Mouse (Mus musculus) CH12.LX (cell line): ENCODE data around the gene Foxo4. TPM values are rescaled to one million over a fixed set of nuclear protein-coding genes. Genes with fewer than 3 reads are reported as not detected.

ENCODE experiments used
- DNase-seq: peaks from one replicate; pipeline ENCODE4 v3.0.0-alpha.2; 2013; ENCODE audit errors: extremely low read depth
- H3K27ac ChIP-seq: 2 replicates; pipeline ENCODE4 v1.5.1; 2012; ENCODE audit warnings: low read depth, mild to moderate bottlenecking, control low read depth, moderate library complexity; ENCODE audit not compliant: insufficient read depth
- H3K27me3 ChIP-seq: replicated peaks from 2 replicates; pipeline ENCODE3; 2012; ENCODE audit warnings: inconsistent platforms
- H3K36me3 ChIP-seq, 2 experiments: replicated peaks in 1 of 2; 2 replicates each; pipeline versions ENCODE3 to v1.6.1; 2012; ENCODE audit warnings: inconsistent platforms in 1 of 2, low read length in 1 of 2, mild to moderate bottlenecking in 1 of 2, mixed read lengths in 1 of 2, moderate library complexity in 1 of 2; ENCODE audit not compliant: control insufficient read depth in 1 of 2, insufficient read depth in 1 of 2
- H3K4me1 ChIP-seq, 2 experiments: 2 replicates each; pipeline ENCODE4 v1.6.1; 2012; ENCODE audit warnings: inconsistent platforms in 1 of 2, moderate library complexity in 1 of 2; ENCODE audit not compliant: insufficient read depth in 2 of 2, control insufficient read depth in 1 of 2
- H3K4me2 ChIP-seq: 2 replicates; pipeline ENCODE4 v1.6.1; 2012; ENCODE audit warnings: low read depth, mild to moderate bottlenecking, control low read depth; ENCODE audit not compliant: poor library complexity, insufficient read depth, severe bottlenecking
- H3K4me3 ChIP-seq, 3 experiments: fragments of 150-350 bp in 1 of 3; sonication (generic) in 1 of 3; replicated peaks in 1 of 3; 2 replicates each; pipeline versions ENCODE3 to v1.5.1; 2011 to 2012; ENCODE audit warnings: low read depth in 2 of 3, low read length in 2 of 3, mild to moderate bottlenecking in 2 of 3, moderate library complexity in 2 of 3, control low read depth in 1 of 3, improper control_type of control experiment in 1 of 3, inconsistent platforms in 1 of 3, mixed read lengths in 1 of 3; ENCODE audit not compliant: poor library complexity in 1 of 3
- H3K79me2 ChIP-seq: replicated peaks from 2 replicates; pipeline ENCODE4 v1.6.1; 2012; ENCODE audit warnings: mild to moderate bottlenecking, moderate library complexity; ENCODE audit not compliant: control insufficient read depth, poor library complexity, insufficient read depth, severe bottlenecking; ENCODE audit errors: extremely low read depth
- H3K9ac ChIP-seq: 2 replicates; pipeline ENCODE4 v1.6.1; 2012; ENCODE audit warnings: low read depth, mild to moderate bottlenecking, control low read depth, moderate library complexity; ENCODE audit not compliant: insufficient read depth
- H3K9me3 ChIP-seq: replicated peaks from 2 replicates; pipeline ENCODE3; 2012; ENCODE audit warnings: low read length, inconsistent platforms, mixed read lengths
- BHLHE40 ChIP-seq: IDR thresholded peaks from 2 replicates; pipeline ENCODE4 v1.6.1; 2011; ENCODE audit warnings: mild to moderate bottlenecking, low read depth, low read length, improper control_type of control experiment
- CHD1 ChIP-seq: IDR thresholded peaks from 2 replicates; pipeline ENCODE4 v1.6.1; 2012; ENCODE audit warnings: low read depth, low read length, improper control_type of control experiment, inconsistent platforms
- CHD2 ChIP-seq: IDR thresholded peaks from 2 replicates; pipeline ENCODE4 v1.6.1; 2011; ENCODE audit warnings: low read length, improper control_type of control experiment
- CTCF ChIP-seq, 2 experiments: IDR thresholded peaks in 1 of 2; conservative IDR thresholded peaks in 1 of 2; 2 replicates each; pipeline ENCODE4 v1.5.1; 2011 to 2012; ENCODE audit warnings: low read depth in 2 of 2, low read length in 2 of 2, improper control_type of control experiment in 1 of 2, inconsistent platforms in 1 of 2, mild to moderate bottlenecking in 1 of 2, moderate library complexity in 1 of 2
- E2F4 ChIP-seq: IDR thresholded peaks from 2 replicates; pipeline ENCODE4 v1.6.1; 2011; ENCODE audit warnings: low read depth, low read length, improper control_type of control experiment; ENCODE audit not compliant: insufficient replicate concordance
- ELF1 ChIP-seq: IDR thresholded peaks from 2 replicates; pipeline ENCODE4 v1.6.1; 2014; ENCODE audit warnings: low read depth, mild to moderate bottlenecking, inconsistent platforms, low read length, improper control_type of control experiment
- HCFC1 ChIP-seq: IDR thresholded peaks from 2 replicates; pipeline ENCODE4 v1.6.1; 2012; ENCODE audit warnings: low read depth, mild to moderate bottlenecking, inconsistent platforms, low read length, improper control_type of control experiment
- JUN ChIP-seq: IDR thresholded peaks from 2 replicates; pipeline ENCODE4 v1.6.1; 2011; ENCODE audit warnings: low read depth, mild to moderate bottlenecking, low read length, improper control_type of control experiment, moderate library complexity; ENCODE audit not compliant: insufficient read depth
- JUND ChIP-seq: conservative IDR thresholded peaks from 2 replicates; pipeline ENCODE4 v1.6.1; 2011; ENCODE audit warnings: low read depth, low read length, improper control_type of control experiment
- KAT2A ChIP-seq: IDR thresholded peaks from 2 replicates; pipeline ENCODE4 v1.6.1; 2012; ENCODE audit warnings: low read length, improper control_type of control experiment, inconsistent platforms; ENCODE audit not compliant: insufficient replicate concordance
- MAFK ChIP-seq: IDR thresholded peaks from 2 replicates; pipeline ENCODE4 v1.6.1; 2011; ENCODE audit warnings: low read length, improper control_type of control experiment; ENCODE audit not compliant: insufficient replicate concordance
- MAX ChIP-seq: IDR thresholded peaks from 2 replicates; pipeline ENCODE4 v1.6.1; 2011; ENCODE audit warnings: low read length, improper control_type of control experiment
- MAZ ChIP-seq: IDR thresholded peaks from 2 replicates; pipeline ENCODE4 v1.6.1; 2012; ENCODE audit warnings: low read depth, mild to moderate bottlenecking, inconsistent platforms, low read length, improper control_type of control experiment, moderate library complexity
- MEF2A ChIP-seq: IDR thresholded peaks from 2 replicates; pipeline ENCODE4 v1.6.1; 2014; ENCODE audit warnings: low read depth, mild to moderate bottlenecking, inconsistent platforms, low read length, improper control_type of control experiment, borderline replicate concordance
- NELFE ChIP-seq: IDR thresholded peaks from 2 replicates; pipeline ENCODE4 v1.6.1; 2011; ENCODE audit warnings: low read depth, low read length, improper control_type of control experiment
- PAX5 ChIP-seq: IDR thresholded peaks from 2 replicates; pipeline ENCODE4 v1.6.1; 2012; ENCODE audit warnings: low read length, inconsistent platforms, mixed read lengths
- POLR2A ChIP-seq: IDR thresholded peaks from 2 replicates; pipeline ENCODE4 v1.6.1; 2011; ENCODE audit warnings: low read depth, mild to moderate bottlenecking, improper control_type of control experiment, low read length
- RAD21 ChIP-seq: IDR thresholded peaks from 2 replicates; pipeline ENCODE4 v1.6.1; 2011; ENCODE audit warnings: low read depth, mild to moderate bottlenecking, low read length, improper control_type of control experiment, moderate library complexity
- SIN3A ChIP-seq: IDR thresholded peaks from 2 replicates; pipeline ENCODE4 v1.6.1; 2012; ENCODE audit warnings: low read length, improper control_type of control experiment, inconsistent platforms
- SMC3 ChIP-seq: IDR thresholded peaks from 2 replicates; pipeline ENCODE4 v1.6.1; 2011; ENCODE audit warnings: low read depth, low read length, improper control_type of control experiment
- TBP ChIP-seq: conservative IDR thresholded peaks from 2 replicates; pipeline ENCODE4 v1.6.1; 2011; ENCODE audit warnings: low read depth, low read length, improper control_type of control experiment
- TCF12 ChIP-seq: IDR thresholded peaks from 2 replicates; pipeline ENCODE4 v1.6.1; 2014; ENCODE audit warnings: low read depth, mild to moderate bottlenecking, inconsistent platforms, low read length, improper control_type of control experiment
- USF1 ChIP-seq: IDR thresholded peaks from 2 replicates; pipeline ENCODE4 v1.6.1; 2014; ENCODE audit warnings: low read depth, mild to moderate bottlenecking, inconsistent platforms, low read length, improper control_type of control experiment
- ZKSCAN1 ChIP-seq: IDR thresholded peaks from 2 replicates; pipeline ENCODE4 v1.6.1; 2012; ENCODE audit warnings: low read depth, inconsistent platforms, low read length, improper control_type of control experiment, borderline replicate concordance
- dilution Hi-C: fragments of 300-500 bp; cut with MboI; formaldehyde crosslinking; loops from 2 replicates; pipeline ENCODE4 v1.14.3; 2020; ENCODE audit warnings: low sequenced_read_pairs; ENCODE audit not compliant: extremely low pct_unique_long_range_greater_than_20kb, extremely low pct_ligation_motif_present
- in situ Hi-C: fragments of 300-500 bp; cut with MboI; formaldehyde crosslinking; loops from 3 replicates; pipeline ENCODE4 v1.14.3; 2019; ENCODE audit warnings: low sequenced_read_pairs, low pct_ligation_motif_present, low pct_unique_long_range_greater_than_20kb, mixed read lengths
- polyA plus RNA-seq: library from polyadenylated mRNA; unstranded; fragments of >175 nt; gene quantifications from 2 replicates; pipeline ENCODE4 v1.2.1, GENCODE M21; 2012; ENCODE audit warnings: low read depth; ENCODE audit not compliant: insufficient read length
- total RNA-seq, 2 experiments: library from RNA; depleted of rRNA; stranded (reverse); fragments of 300-350 nt in 1 of 2; fragments of >200 nt in 1 of 2; gene quantifications; 2 replicates each; pipeline ENCODE4 v1.2.3; 2012 to 2014

Foxo4 gene
- total and polyA plus RNA-seq, 3 experiments = 8.2 to 10.5 (median 9.0) TPM

GRCm38 (mm10) chrX:101285534-101285933, 31.2 kb downstream of the Foxo4 start:
- dilution Hi-C loops = no loop called here
- Histone ChIP-seq H3K9ac (no peak overlapping the region), H3K4me2 (no peak overlapping the region), H3K27me3 (no peaks in the 10 kb centered on the region), H3K27ac (no peak overlapping the region), H3K79me2 (no peaks in the 10 kb centered on the region), H3K36me3 (peaks cover 91 to 100% of the 10 kb centered on the region in 2 experiments), H3K4me1 (no peaks in the 10 kb centered on the region), H3K4me3 (no peak overlapping the region), H3K9me3 (no peaks in the 10 kb centered on the region)
- in situ Hi-C loops = loop anchor here (25.0 kb wide), 1 partner anchor 148 kb away; no protein-coding TSS in a partner anchor
- TF ChIP-seq CHD1 (no peak), TBP (no peak), CHD2 (no peak), JUND (no peak), POLR2A (no peak), MAFK (no peak), CTCF (conservative IDR thresholded peaks at IDR 0.05 in 1 of 2, IDR thresholded peaks at IDR 0.05 in 1 of 2; ENCODE audit: low read depth in 2 of 2, low read length in 2 of 2) (peak; percentile 15 to 70; a peak in 3 of 4 replicates), TCF12 (no peak), MAX (no peak), BHLHE40 (no peak), KAT2A (no peak), E2F4 (no peak), MAZ (no peak), RAD21 (peak; percentile 60), PAX5 (no peak), SIN3A (no peak), JUN (no peak), ZKSCAN1 (no peak), SMC3 (peak; percentile 88)
- DNase-seq = peak; percentile 38

GRCm38 (mm10) chrX:101285953-101286670, 31.8 kb downstream of the Foxo4 start:
- in situ Hi-C loops = loop anchor here (25.0 kb wide), 1 partner anchor 149 kb away; no protein-coding TSS in a partner anchor
- Histone ChIP-seq H3K9ac (no peak overlapping the region), H3K27me3 (no peaks in the 10 kb centered on the region), H3K4me1 (no peaks in the 10 kb centered on the region), H3K79me2 (no peaks in the 10 kb centered on the region), H3K4me2 (no peak overlapping the region), H3K4me3 (no peak overlapping the region), H3K9me3 (no peaks in the 10 kb centered on the region), H3K36me3 (peaks cover 89 to 98% of the 10 kb centered on the region in 2 experiments), H3K27ac (no peak overlapping the region)
- TF ChIP-seq ELF1 = no peak
- no peak for TF ChIP-seq KAT2A
- no peak for TF ChIP-seq CHD1
- TF ChIP-seq NELFE = no peak
- TF ChIP-seq USF1 = no peak
- TF ChIP-seq SMC3 = no peak
- TF ChIP-seq JUND = no peak
- no peak for TF ChIP-seq MEF2A
- no peak for TF ChIP-seq MAX
- no peak for TF ChIP-seq POLR2A
- TF ChIP-seq MAZ = no peak
- no peak for TF ChIP-seq RAD21
- no peak for TF ChIP-seq HCFC1
- no peak for TF ChIP-seq BHLHE40
- dilution Hi-C loops = no loop called here
- DNase-seq = no peak
